Mouse (Mus musculus) leukemia stem cell, adult 10-12 weeks (primary cell): ENCODE data around the gene Ceacam16. TPM values are rescaled to one million over a fixed set of nuclear protein-coding genes. Genes with fewer than 3 reads are reported as not detected.

Experiments used
- polyA plus RNA-seq: library from polyadenylated mRNA; stranded (reverse); fragments of >175 nt; gene quantifications from 2 replicates; pipeline ENCODE4 v1.2.3, GENCODE M21; 2012; ENCODE audit warnings: low replicate concordance

Gene Ceacam16
- 3.5 and 10.5 TPM in 2 replicates for polyA plus RNA-seq

DNA sequence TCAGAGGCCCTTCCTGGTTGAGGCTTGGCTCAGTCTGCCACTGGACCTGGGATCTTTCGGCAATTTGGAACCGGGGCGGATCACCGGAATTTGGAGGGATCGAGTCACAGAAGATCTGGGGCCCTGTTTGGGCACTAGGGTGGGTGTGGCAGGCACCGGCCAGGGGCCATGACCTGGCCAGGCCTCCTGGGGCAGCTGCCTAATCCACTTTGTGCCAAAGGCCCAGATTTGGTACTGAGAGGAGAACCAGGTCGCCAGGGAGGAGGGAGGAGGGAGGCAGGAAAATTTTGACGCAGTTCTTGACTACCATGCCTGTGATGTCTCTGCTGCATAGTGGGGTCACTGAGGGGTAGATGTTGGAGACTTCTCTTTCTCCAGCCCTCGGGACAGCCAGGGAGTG lies at the start of gene Ceacam16:
Gene Ceacam16 (minus strand): TSS at position 101 of the 400 bp plus-strand sequence.

DNA sequence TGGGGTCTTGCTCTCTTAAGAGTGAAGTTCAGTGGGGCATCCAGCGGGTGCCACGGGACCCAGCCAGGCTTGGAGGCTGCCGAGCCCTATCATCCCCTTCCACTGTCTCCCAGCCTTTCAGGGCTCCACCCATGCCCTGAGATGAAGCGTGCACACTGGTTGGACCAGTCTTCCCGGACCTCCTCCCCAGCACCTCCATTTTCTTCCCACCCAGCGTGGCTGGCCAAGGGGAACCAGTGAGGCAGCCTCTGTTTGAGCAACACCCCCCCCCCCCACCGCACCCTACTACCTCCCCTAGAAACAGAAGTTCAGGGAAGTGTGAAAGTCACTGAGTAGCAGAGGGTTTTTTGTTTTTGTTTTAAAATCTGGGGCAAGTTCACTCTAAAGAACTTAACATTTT lies 26.8 kb upstream of the Ceacam16 start, which contains the start of gene Ceacam19:
Gene Ceacam19 (minus strand): TSS at position 117 of the 400 bp plus-strand sequence.

DNA sequence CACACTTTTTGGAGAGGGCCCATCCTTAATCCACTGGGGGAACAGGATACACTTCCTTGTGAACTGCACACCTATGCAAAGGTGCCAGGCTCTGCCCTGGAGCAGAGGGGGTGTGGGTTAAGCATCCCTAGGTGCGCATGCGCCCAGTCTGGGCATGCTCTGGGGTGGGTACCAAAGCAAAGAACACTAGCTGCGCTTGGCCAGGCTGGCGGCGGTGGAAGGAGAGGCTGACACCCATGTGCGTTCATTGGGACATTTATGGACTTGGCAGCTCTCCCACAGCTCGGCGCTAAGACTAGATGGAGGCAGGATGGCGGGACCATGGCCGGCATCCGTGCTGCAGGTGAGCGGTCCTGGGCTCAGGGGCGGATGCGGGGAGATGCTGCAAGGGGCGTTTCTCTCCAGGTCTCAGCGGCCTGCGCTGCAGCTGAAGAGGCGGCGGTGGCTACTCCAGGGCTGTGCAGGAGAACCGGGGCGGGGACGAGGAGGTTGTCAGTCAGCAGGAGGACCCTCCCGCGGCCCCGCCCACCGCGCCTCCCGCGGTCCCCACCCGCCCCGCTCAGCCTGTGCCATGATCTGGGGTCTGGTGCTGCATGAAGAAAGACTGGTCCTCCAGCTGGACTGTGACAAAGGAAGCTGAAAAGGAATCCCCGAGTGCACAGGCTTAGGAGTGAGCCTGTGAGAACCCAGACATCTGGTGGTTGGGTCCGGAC lies 9.1 kb downstream of the Ceacam16 start, which contains the start of gene Gm19345:
Gene Gm19345 (plus strand): TSS at position 146 of the 713 bp plus-strand sequence.

DNA sequence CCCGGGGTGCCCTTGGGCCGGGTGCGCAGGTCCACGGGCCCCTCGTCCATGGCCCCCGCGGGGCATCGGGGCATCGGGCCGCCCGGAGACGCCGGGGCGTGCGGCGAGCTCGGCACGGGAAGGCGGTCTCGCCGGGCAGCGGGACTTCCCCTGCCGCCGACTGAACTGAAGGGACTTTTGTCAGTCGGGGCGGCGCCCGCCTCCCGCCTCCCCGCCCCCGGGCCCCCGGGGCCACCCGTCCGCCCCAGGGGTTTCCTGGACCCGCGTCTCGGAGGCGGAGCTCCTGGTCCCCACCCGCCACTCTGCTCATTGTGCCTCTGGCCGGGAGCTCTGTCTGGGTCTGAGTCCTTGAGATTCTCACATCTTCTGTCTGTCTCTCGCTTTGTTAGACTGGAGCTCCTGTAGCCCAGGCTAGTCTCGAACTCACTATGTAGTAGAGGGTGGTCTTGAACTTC lies 38.5 kb downstream of the Ceacam16 start, which contains the start of gene Bcl3:
Gene Bcl3 (minus strand): TSS at position 167 of the 455 bp plus-strand sequence.

Other genes with a start within 250 kb of the Ceacam16 start
- gene Relb, start 231.9 kb downstream of the Ceacam16 start, polyA plus RNA-seq = 13.7 and 26.5 TPM in 2 replicates
- gene Clptm1, start 196.3 kb downstream of the Ceacam16 start, polyA plus RNA-seq = 187 and 280 TPM in 2 replicates
- not detected in 2 replicates for gene Apoc2, start 183.4 kb downstream of the Ceacam16 start, polyA plus RNA-seq
- not detected in 2 replicates for gene Gm44805, start 179.9 kb downstream of the Ceacam16 start, polyA plus RNA-seq
- gene Apoc4, start 179.8 kb downstream of the Ceacam16 start, polyA plus RNA-seq = not detected in 2 replicates
- 0.99 TPM in 1 of 2 replicates, not detected in the other for gene Apoc1, start 168.6 kb downstream of the Ceacam16 start, polyA plus RNA-seq
- gene Apoe, start 162.1 kb downstream of the Ceacam16 start, polyA plus RNA-seq = 178 and 422 TPM in 2 replicates
- gene Tomm40, start 145.9 kb downstream of the Ceacam16 start, polyA plus RNA-seq = 213 and 277 TPM in 2 replicates
- gene Nectin2, start 110.8 kb downstream of the Ceacam16 start, polyA plus RNA-seq = 4.9 and 6.0 TPM in 2 replicates
- 6.0 and 6.9 TPM in 2 replicates for gene Bcam, start 90.3 kb downstream of the Ceacam16 start, polyA plus RNA-seq
- gene Cblc, start 64.5 kb downstream of the Ceacam16 start, polyA plus RNA-seq = 0.51 TPM in 1 of 2 replicates, not detected in the other
- 67.9 and 83.4 TPM in 2 replicates for gene Bcl3, start 38.5 kb downstream of the Ceacam16 start, polyA plus RNA-seq
- gene Gm19345, start 9.3 kb downstream of the Ceacam16 start, polyA plus RNA-seq = not detected in 2 replicates
- not detected in 2 replicates for gene Ceacam19, start 26.7 kb upstream of the Ceacam16 start, polyA plus RNA-seq
- 0.60 and 0.87 TPM in 2 replicates for gene Pvr, start 59.9 kb upstream of the Ceacam16 start, polyA plus RNA-seq
- 0.20 TPM in 1 of 2 replicates, not detected in the other for gene Igsf23, start 89.5 kb upstream of the Ceacam16 start, polyA plus RNA-seq
- not detected in 2 replicates for gene Ceacam20, start 104.1 kb upstream of the Ceacam16 start, polyA plus RNA-seq
- gene Nlrp9b, start 130.2 kb upstream of the Ceacam16 start, polyA plus RNA-seq = not detected in 2 replicates
- not detected in 2 replicates for gene Vmn1r91, start 238.4 kb upstream of the Ceacam16 start, polyA plus RNA-seq